Mouse (Mus musculus) heart, postnatal 0 days (tissue): Measurements from ENCODE around the gene Fer. TPM values are rescaled to one million over a fixed set of nuclear protein-coding genes. Genes with fewer than 3 reads are reported as not detected.

ENCODE experiments used
- ATAC-seq: fragments of 200-750 bp; cut with Nextera tagmentation; 2 replicates; pipeline ENCODE4 v1.8.0; 2017; ENCODE audit warnings: low read depth, moderate number of reproducible peaks, moderate library complexity; ENCODE audit not compliant: insufficient read depth
- DNase-seq: peaks from one replicate; pipeline ENCODE4 v3.0.0-alpha.2; 2016; ENCODE audit warnings: low spot score
- H3K27ac ChIP-seq: fragments of 300-500 bp; sonication (generic); 2 replicates; pipeline ENCODE4 v1.5.1; 2014; ENCODE audit warnings: low read depth, mild to moderate bottlenecking
- H3K27me3 ChIP-seq: fragments of 300-500 bp; sonication (generic); 2 replicates; pipeline ENCODE4 v1.6.1; 2014; ENCODE audit warnings: low read length, mixed read lengths; ENCODE audit not compliant: control insufficient read depth, insufficient read depth
- H3K36me3 ChIP-seq: fragments of 300-500 bp; sonication (generic); replicated peaks from 2 replicates; pipeline ENCODE4 v1.6.1; 2014; ENCODE audit warnings: low read length, mixed read lengths; ENCODE audit not compliant: control insufficient read depth, insufficient read depth
- H3K4me1 ChIP-seq: fragments of 300-500 bp; sonication (generic); 2 replicates; pipeline ENCODE4 v1.6.1; 2014; ENCODE audit warnings: antibody characterized with exemption; ENCODE audit not compliant: control insufficient read depth, insufficient read depth
- H3K4me2 ChIP-seq: fragments of 300-500 bp; sonication (generic); 2 replicates; pipeline ENCODE4 v1.6.1; 2014; ENCODE audit warnings: low read depth, mild to moderate bottlenecking, low read length, moderate library complexity
- H3K4me3 ChIP-seq: fragments of 300-500 bp; sonication (generic); 2 replicates; pipeline ENCODE4 v1.5.1; 2014; ENCODE audit warnings: low read depth, low read length
- H3K9ac ChIP-seq: fragments of 300-500 bp; sonication (generic); replicated peaks from 2 replicates; pipeline ENCODE4 v1.6.1; 2014; ENCODE audit warnings: low read depth, low read length, mixed read lengths
- H3K9me3 ChIP-seq: fragments of 300-500 bp; sonication (generic); replicated peaks from 2 replicates; pipeline ENCODE4 v1.6.1; 2016; ENCODE audit warnings: low read length; ENCODE audit not compliant: control insufficient read depth
- CTCF ChIP-seq: IDR thresholded peaks from 2 replicates; pipeline ENCODE4 v1.5.1; 2016; ENCODE audit warnings: antibody characterized with exemption, control low read depth, low read depth
- EP300 ChIP-seq: IDR thresholded peaks from 2 replicates; pipeline ENCODE4 v1.6.1; 2016; ENCODE audit warnings: antibody characterized with exemption, low read depth
- WGBS: fragments of 180-500 bp; shearing (Covaris S2); extraction: QIAGEN DNeasy Blood & Tissue Kit; methylation state at CpG from one replicate; pipeline ENCODE4 v1.1.7; 2014; 5-methylcytosine and 5-hydroxymethylcytosine counted together
- polyA plus RNA-seq: library from polyadenylated mRNA; unstranded; fragments of >200 nt; fragmentation: Nextera tagmentation; extraction: Ambion mirVana; gene quantifications from 2 replicates; pipeline ENCODE4 v1.2.1, GENCODE M21; 2015
- total RNA-seq: library from RNA; depleted of rRNA; stranded (reverse); fragments of >200 nt; gene quantifications from 2 replicates; pipeline ENCODE4 v1.2.3, GENCODE M21; 2014; ENCODE audit warnings: low replicate concordance

Fer gene
- total and polyA plus RNA-seq, 2 experiments from 2014 or later = 12.4 to 16.2 TPM

DNA sequence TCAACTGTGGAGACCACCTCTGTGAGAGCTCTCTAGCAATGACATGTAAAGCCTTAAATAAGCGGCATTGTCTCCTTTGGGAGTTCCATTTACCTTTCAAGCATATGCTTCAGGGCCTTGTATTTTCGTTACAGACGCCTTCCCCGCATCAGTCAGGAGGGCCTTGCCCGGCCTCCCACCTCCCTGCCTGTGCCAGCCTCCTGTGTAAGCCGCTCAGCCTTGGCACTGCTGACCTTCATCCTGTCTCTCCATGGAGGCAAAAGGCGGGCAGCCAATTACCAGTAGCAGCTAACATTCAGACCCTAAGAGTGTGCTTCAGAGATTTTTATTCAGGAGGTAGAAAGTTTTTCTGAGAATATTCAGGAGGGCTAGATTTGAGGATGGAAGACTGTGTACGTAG, 247.0 kb downstream of the Fer start:
- TF ChIP-seq CTCF (no peak), EP300 (no peak)
- 0 out of 2 replicates have a peak, but pooled peaks cover 3% of the 10 kb centered on the region for H3K4me1 ChIP-seq
- H3K9ac ChIP-seq = no peak overlapping the region
- no peak overlapping the region for H3K27ac ChIP-seq
- no peaks in the 10 kb centered on the region for H3K36me3 ChIP-seq
- no peaks in the 10 kb centered on the region for H3K27me3 ChIP-seq
- H3K4me3 ChIP-seq = no peak overlapping the region
- DNase-seq (no peak), ATAC-seq (no peak)
- 84% methylated on average over 8 of the region's 8 CpGs for WGBS
- H3K4me2 ChIP-seq = no peak overlapping the region
- H3K9me3 ChIP-seq = no peaks in the 10 kb centered on the region

DNA sequence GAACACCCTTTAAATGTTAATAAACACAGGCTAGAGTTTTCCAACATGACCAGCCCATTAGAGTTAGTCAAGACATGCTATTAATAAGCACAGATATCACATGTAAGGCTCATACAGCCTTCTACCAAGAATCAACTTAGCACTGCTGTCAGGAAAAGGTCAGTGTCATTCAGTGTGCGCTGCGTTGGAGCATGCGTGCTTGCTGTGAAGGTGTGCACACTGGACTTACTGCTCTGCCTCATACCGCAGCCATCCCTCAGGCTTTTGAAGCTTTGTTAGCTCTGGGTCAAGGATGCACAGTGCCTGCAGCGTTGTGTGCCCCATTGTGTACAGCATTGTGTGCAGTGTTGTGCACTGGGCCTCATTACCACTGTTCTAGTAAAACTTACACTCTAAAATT, 250.8 kb downstream of the Fer start:
- Histone ChIP-seq H3K4me1 (0 out of 2 replicates have a peak, but pooled peaks cover 3% of the 10 kb centered on the region), H3K4me3 (no peak overlapping the region), H3K27ac (peak overlapping the region; percentile 12; the same call in 1 of the 2 replicates), H3K27me3 (no peaks in the 10 kb centered on the region), H3K9ac (no peak overlapping the region), H3K36me3 (no peaks in the 10 kb centered on the region), H3K9me3 (no peaks in the 10 kb centered on the region), H3K4me2 (no peak overlapping the region)
- no peak for DNase-seq
- 87% methylated on average over 5 of the region's 5 CpGs for WGBS
- ATAC-seq = no peak
- TF ChIP-seq CTCF = no peak
- no peak for TF ChIP-seq EP300

DNA sequence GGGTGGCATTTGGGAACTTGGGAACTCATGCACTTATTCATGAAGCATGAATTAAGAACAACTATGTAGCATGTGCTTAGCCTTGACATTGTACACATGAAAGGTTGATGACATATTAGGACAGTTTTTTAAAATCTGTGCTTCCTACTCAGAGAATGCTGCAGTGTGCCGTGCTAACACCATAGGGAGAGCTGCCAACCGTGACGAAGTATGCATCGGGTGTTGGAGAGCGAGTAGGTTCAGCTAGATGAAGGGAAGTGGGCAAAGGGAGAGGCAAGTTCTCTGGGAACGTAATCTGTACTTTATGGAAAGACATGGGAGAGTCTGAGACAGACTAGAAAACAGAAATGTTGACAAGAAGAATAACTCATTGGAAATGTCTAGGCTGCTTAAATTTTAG, 253.9 kb downstream of the Fer start:
- 73% methylated on average over 6 of the region's 6 CpGs for WGBS
- H3K4me2 ChIP-seq = no peak overlapping the region
- H3K9me3 ChIP-seq = no peaks in the 10 kb centered on the region
- H3K4me3 ChIP-seq = no peak overlapping the region
- no peak overlapping the region for H3K9ac ChIP-seq
- H3K4me1 ChIP-seq = 0 out of 2 replicates have a peak, but pooled peaks cover 3% of the 10 kb centered on the region
- TF ChIP-seq EP300 (no peak), CTCF (no peak)
- H3K27me3 ChIP-seq = no peaks in the 10 kb centered on the region
- no peak for ATAC-seq
- H3K27ac ChIP-seq = no peak overlapping the region
- H3K36me3 ChIP-seq = no peaks in the 10 kb centered on the region
- DNase-seq = no peak

DNA sequence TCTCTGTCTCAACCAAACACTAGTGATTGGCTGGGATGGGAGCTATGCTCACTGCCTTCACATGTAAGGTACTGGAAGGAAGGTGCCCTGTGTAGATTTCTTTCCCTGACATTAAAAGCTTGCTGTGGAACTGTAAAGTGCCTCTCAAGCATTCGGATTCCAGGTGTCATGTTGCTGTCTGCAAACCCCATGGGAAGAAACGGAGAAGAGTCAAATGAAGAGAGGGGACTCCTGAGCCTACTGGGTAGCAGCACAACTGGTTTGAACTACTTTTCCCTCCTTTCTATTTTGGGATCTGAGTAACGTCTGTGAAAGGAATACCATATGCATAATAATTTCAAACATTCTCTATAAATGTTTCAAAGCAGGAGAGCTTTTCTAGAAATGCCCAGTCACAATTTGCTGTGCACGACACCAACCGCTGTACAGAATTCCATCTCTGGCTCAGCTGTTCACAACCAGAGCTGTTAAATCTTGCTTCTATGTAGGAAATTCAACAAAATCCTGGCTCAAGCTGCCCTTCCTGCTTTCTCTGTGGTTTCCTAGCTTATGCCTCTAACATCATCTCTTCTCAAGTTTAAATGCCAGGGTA, 256.9 kb downstream of the Fer start:
- Histone ChIP-seq H3K4me2 (no peak overlapping the region), H3K27ac (no peak overlapping the region), H3K9me3 (no peaks in the 10 kb centered on the region), H3K4me3 (no peak overlapping the region), H3K4me1 (peaks cover 9% of the 10 kb centered on the region; the same call in 1 of the 2 replicates), H3K36me3 (no peaks in the 10 kb centered on the region), H3K9ac (no peak overlapping the region), H3K27me3 (no peaks in the 10 kb centered on the region)
- DNase-seq (no peak), ATAC-seq (no peak)
- TF ChIP-seq CTCF = no peak
- TF ChIP-seq EP300 = no peak
- WGBS = 63% methylated on average over 5 of the region's 5 CpGs

DNA sequence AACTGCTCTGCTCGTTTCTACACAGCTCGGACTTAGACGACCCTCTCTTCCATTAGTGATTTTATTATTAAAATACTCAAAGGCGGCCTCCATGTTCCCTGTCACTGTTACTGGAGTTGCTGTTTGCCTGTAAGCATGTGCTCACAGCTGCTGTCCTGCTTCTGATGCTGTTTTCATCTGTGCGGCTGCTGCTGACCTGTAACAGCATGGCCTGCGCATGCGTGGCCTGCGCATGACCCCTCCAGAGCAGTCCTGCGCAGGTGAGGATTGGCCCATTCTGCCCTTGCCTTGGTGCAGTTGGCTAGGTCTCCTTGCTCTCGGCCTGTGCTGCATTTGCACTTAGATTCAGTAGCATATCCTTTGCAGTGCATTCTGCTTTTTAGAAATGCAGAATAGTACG, 259.7 kb downstream of the Fer start:
- Histone ChIP-seq H3K9me3 (no peaks in the 10 kb centered on the region), H3K27ac (no peak overlapping the region), H3K4me2 (no peak overlapping the region), H3K9ac (no peak overlapping the region), H3K4me1 (peaks cover 9% of the 10 kb centered on the region; the same call in 1 of the 2 replicates), H3K27me3 (no peaks in the 10 kb centered on the region), H3K4me3 (no peak overlapping the region), H3K36me3 (no peaks in the 10 kb centered on the region)
- 92% methylated on average over 11 of the region's 11 CpGs for WGBS
- DNase-seq = no peak
- TF ChIP-seq EP300 (no peak), CTCF (no peak)
- ATAC-seq = no peak

DNA sequence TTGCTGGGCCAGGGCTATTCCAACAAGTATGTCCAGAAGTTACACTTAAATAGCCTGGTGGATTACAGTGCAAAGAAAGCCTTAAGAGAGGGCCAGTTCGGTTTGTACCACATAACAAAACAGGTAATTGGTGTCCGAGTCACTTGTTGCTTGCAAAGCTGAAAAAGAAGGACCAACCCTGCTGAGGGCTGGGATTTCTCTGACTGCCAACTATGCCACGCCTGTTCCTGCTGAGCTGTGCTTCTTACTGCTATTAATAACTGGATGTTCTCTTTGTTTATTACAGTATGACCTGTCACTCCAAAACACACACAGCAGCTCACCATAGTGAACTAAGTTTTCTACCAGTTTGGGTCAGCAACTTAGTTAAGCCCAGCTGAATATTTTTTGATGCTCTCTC, 260.9 kb downstream of the Fer start:
- peak; percentile 93 for ATAC-seq
- peaks cover 9% of the 10 kb centered on the region; the same call in 1 of the 2 replicates for H3K4me1 ChIP-seq
- H3K27ac ChIP-seq = peak overlapping the region; percentile 84
- no peak overlapping the region for H3K4me3 ChIP-seq
- WGBS = 29% methylated on average over 3 of the region's 3 CpGs
- H3K27me3 ChIP-seq = no peaks in the 10 kb centered on the region
- H3K9ac ChIP-seq = no peak overlapping the region
- TF ChIP-seq CTCF (no peak), EP300 (no peak)
- DNase-seq = peak; percentile 80
- no peaks in the 10 kb centered on the region for H3K9me3 ChIP-seq
- no peak overlapping the region for H3K4me2 ChIP-seq
- H3K36me3 ChIP-seq = no peaks in the 10 kb centered on the region
